Mouse (Mus musculus) c-Kit-positive CD71-negative TER-119-negative erythroid progenitor cells, embryonic 14.5 days (primary cell): ENCODE results near the gene Gm2a.

ENCODE experiments used
- DNase-seq: peaks from one replicate; pipeline ENCODE4 v3.0.0-alpha.2; 2013; ENCODE audit warnings: low read depth

Gm2a gene

DNA sequence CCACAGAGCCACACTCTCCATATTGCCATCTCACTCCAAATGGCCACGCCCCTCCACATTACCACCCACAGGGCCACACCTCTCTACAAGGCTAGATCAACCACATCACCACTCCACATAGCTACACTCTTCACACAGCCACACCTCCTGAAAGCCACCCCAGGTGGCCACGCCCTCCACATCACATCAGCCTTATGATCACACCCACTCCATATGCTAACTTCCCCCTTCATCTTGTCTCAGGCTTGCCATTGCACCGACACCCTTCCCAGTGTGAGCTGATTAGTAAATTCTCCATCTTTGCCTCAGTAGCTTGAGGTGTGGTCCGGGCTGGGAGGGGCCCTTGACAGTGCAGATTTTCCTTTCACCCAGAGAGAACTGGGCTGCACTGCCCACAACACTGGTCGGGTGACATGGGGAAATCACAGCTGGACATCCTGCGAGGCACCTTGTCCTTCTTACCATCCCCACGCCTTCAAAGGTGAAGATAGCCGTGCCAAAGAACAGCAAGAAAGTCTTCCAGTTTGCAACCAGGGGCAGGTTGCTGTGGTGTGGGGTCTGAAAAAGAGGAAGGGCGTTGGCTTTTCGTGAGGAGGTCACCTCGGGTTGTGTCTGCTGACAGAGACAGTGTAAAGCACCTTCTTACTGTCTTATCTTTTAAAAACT lies 33.3 kb downstream of the Gm2a start:
- no peak for DNase-seq

DNA sequence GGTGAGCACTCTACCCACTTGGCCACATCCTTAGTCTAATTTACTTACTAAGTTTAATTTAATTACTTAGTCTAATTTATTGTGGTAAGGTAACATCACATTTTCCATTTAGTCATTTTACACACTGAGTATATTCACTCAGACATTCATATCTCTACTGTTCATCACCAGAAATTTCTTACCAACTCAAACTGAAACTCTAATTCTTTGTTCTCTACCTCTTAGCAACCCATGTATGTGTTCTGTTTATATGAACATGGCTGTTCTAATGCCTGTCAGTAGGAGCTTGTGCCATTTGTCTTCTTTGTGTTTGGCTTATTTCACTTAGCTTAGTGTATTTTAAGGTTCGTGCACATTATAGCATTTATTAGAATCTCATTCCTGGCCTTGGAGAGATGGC lies 34.0 kb downstream of the Gm2a start:
- no peak for DNase-seq

DNA sequence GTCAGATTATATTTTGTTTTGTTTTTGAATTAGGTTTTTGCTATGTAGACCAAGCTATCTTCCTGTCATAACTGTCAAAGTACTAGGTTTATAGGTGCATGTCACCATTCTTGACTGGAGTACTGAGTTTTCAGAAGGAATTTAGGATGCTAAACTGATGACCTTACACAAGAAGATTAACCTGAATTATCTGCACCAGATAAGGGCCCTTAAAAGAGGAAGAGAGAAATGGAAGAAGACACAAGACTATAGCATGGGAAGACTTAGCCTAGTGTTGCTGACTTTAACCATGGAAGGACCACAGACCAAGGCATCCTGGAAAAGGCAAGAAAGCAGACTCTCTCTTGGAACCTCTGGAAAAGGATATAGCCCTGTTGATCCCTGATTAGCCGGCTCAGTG lies 35.3 kb downstream of the Gm2a start:
- no peak for DNase-seq

DNA sequence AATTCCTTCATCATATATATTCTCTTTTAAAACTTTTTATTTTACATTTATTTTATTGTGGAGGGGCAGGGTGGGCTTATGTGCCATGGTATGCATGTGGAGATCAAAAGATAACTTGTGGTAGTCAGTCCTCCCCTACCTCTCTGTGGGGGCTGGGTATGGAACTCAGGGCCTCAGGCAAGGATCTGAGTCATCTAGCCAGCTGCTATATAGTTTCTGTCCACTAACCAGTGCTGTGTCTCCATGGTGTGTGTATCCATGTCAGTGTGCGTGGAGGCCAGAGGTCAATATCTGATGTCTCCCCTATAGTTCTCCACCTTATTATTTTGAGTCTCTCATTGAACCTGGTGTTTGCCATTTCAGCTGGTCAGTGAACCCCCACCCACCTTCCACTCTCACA lies 36.5 kb downstream of the Gm2a start:
- DNase-seq, result no peak

DNA sequence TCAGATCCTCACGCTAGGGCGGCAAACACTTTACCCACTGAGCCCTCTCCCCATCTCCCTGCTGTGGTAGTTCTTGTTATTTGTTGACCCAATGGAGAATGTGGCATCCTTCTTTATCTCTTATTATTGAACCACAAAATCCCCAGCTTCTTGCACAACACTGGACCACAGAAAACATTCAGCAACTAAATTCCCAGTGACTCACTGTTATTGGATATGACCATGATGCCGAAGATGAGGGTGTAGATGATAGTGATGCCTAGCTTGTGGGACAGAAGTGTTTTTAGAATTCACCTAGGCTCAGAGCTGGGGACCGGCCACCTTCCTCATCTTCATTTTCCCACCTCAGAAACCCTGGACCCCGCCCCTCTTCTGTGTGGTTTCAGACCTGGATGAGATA lies 37.0 kb downstream of the Gm2a start:
- no peak for DNase-seq

DNA sequence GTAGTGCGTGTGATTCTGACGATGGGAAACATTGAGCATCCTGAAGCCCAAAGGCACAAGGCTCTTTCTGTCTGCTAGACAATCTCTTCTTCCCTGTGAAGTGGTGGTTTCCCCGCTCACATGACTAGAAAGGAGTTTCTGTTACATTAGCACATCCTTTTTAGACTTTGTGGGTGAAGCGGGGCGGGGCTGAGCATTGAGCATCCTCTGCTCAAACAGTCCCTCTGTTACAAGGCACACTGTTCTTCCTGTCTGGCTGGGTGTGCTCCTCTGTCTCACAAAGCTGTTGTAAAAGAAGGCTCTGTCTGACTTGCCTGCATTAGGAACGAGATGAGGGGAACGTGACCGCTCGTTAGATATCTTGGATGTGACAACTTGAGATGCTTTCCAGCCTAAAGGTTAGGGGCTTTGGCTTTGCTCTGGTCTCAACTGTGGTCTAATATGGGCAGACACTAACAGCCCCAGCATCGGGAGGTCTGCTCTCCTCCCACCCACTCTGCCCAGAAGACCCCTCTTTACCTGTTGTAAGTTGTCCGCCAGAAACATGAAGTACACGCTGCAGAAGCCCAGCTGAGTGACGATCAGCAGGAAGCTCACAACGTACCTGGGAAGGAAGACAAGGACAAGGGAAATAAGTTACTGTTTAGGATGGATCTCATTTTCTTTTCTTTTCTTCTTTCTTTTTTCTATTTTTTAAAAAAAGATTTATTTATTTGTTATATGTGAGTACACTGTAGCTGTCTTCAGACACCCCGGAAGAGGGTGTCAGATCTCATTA lies 39.0 kb downstream of the Gm2a start:
- DNase-seq, result no peak

DNA sequence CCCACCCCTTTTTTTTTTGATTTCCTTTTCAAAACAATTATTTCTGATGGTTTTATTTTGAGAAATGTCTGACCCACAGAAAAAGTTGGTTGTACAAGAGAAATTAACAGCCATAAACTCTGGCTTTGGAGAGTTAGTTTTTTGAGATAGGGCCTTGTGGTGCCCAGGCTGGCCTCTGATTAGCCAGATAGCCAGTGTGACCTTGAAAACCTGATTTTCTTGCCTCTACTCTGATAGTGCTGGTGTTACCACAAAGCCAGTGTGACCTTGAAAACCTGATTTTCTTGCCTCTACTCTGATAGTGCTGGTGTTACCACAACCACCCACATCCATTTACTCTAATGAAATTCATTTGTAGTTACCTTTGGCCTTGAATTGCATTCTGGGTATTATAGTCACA lies 39.7 kb downstream of the Gm2a start:
- no peak for DNase-seq

DNA sequence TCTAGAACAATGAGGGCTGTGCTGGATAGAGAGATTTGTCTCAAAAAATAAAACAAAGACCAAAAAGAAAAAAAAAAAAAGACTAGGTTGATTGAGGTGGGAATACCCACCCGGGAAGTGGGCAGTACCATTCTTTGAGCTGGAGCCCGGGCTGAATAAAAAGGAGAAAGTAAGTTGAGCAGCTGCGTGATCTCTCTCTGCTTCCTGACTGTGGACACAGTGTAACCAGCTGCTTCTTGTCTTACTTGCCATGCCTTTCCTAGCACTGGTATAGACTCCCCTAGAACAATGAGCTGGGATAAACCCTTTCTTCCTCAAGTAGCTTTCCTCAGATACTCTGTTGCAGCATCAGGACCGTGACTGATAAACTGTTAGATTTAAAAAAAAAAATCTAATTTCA lies 43.6 kb downstream of the Gm2a start:
- no peak for DNase-seq

DNA sequence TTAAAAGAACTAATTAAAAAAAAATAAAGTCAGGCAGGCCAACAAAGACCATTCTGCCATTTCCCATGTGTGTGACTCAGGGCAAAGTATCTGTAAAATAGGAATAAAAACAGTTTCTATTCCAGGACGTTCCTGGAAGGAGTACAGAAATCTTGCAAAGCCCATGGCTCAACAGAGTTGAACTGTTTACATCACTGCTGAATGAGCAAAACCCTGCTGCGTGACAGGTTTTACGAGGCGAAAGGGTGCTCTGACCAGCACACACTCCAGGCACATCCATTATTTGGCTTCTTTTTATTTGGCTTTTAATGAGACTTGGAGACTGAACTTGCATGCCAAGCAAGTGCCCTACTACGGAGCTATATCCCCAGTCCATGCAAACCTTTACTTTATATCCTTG lies 46.1 kb downstream of the Gm2a start:
- no peak for DNase-seq

DNA sequence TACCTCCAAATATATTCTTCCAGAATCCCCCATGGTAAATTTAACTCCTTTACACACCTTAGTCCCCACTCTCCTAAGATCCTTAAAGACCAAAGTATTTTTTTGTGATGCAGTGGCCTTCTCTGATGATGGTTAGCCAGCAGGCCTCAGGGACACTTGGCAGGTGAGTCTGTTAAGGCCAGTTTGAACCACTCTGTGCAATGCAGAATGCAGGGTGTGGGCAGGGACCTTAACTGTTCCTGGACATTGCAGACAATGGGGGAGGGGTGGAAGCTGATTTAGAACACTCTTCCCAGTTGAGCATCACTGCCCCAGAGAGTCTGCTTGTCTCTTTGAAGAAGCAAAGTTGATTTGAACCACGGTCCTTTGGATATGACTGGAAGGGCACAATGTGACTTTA lies 48.9 kb downstream of the Gm2a start:
- DNase-seq, result no peak

DNA sequence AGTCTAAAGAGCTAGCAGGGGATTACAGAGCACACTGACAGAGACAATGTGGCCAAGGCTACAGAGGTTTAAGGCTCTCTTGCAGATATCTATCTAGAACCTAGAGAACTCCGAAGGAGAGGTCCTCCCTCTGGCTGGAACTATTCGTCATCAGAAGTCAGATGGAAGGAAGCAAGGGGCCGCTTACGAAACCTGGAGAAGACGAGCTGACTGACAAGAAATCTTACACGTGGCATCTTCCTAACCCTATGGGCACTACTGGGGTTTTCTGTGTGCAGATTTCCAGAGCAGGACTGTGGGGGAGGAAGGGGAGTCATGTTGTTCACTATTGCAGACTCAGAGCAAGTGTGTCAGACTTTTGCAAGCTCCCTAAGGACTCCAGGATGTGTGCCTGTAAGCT lies 49.5 kb downstream of the Gm2a start:
- no peak for DNase-seq

DNA sequence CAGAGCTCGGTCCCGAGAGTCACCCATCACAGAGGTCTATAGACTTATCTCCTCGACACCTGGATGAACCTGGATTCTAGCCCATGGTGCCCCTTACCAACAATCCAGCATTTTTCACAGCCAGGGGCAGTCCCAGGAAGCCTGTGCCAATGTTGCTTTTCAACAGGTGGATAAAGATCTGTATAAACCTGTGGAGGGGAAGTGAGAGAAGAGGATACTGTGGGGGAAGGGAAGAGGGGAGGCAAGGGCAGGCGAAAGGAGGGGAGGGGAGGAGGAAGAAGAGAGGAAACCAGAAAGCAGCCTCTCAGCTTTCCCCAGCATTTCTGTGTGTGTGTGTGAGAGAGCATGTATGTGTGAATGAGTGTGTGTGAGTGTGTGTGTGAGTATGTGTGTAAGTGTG lies 50.5 kb downstream of the Gm2a start:
- no peak for DNase-seq

DNA sequence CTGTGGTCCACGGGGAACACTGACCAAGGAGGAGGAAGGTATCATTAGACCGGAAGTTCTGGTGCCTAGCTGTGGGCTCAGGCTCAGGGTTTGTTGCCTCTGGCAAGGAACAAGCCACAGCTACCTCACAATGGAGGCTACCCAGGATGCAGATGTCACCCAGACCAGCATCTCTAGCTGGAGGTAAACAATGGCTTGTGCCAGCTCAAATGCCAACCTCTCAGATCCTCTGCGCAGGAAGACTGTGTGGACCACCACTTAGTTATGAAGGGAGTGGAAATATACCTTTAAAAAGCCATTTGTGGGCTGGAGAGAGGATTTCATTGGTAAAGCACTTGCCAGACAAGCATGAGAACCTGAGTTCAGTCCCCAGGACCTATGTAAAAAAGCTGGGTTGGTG lies 53.7 kb downstream of the Gm2a start, which contains the start of gene Slc36a3:
Gene Slc36a3 (minus strand): TSS at position 101 of the 400 bp plus-strand sequence.
- no peak for DNase-seq

DNA sequence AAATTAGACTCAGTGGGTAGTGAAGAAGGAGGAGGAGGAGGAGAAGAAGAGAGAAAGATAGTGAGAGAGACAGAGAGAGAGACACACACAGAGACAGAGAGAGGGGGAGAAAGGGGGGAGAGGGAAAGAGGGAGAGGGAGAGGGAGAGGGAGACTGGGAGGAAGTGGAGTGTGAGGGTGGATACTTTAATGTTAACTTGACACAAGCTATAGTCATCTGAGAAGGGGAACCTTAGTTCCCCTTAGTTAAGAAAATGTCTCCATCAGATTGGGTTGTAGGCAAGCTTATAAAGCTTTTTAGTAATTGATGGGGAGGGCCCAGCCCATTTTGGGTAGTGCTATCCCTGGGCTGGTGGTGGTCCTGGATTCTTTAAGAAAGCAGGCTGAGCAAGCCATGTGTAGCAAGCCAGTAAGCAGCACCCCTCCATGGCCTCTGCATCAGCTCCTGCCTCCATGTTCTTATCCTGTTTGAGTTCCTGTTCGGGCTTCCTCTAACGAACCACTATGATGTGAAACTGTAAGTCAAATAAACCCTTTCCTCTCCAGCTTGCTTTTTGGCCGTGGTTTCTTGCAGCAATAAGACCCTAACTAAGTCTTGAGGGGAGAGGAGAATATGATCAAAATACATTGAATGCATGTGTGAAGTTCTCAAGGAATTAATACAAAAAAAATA lies 56.6 kb downstream of the Gm2a start:
- DNase-seq, result no peak

DNA sequence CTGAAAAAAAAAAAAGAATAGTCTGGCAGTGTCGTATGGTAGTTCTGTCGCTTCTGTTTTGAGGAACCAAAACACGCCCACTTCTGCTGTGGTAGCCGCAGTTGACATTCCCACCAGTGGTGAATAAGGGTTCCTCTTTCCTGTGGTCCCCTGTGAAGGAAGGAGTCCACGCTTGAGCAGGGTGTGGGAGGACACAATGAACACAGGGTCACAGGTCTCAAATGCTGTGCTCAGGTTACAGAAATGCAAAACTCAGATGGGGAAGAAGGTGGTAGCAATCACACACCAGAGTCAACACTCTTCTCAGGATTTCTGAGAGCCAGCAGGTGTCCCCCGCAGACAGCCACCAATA lies 57.1 kb downstream of the Gm2a start:
- peak; percentile 46 for DNase-seq

DNA sequence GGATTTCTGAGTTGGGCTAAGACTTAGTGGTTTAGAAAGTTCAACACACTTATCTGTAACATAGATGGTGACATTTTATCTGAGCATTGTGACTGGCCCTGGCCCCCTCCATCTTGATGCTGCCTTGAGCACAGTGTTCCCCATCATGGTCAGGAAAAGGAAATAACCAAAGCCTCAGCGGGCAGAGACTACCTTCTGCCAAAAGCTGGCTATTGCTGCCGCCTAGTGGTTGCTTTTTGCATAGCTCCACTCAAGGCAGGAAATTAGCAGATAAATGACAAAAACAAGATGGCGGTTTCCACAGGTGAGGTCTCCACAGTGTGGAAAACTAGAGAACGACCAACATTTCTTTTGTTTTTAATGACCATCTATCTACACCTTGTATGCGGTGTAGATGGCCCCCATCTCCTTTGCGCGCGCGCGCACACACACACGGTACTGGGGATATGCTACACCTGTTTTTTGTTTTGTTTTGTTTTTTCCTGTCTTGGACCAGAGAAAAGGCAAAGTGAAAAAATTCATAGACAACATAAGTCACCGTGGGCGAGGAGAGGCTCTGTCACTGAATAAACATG lies 61.0 kb downstream of the Gm2a start:
- DNase-seq, result peak; percentile 79
